Mouse (Mus musculus) hematopoietic multipotent progenitor cell, adult 10-12 weeks (in vitro differentiated cells): ENCODE measurements around the gene Kcnip3. TPM values are rescaled to one million over a fixed set of nuclear protein-coding genes. Genes with fewer than 3 reads are reported as not detected.

Source experiments
- polyA plus RNA-seq: library from polyadenylated mRNA; stranded (reverse); fragments of >175 nt; gene quantifications from 2 replicates; pipeline ENCODE4 v1.2.3, GENCODE M21; 2012; ENCODE audit warnings: low replicate concordance

Kcnip3 gene
- 1.2 and 1.7 TPM in 2 replicates for polyA plus RNA-seq

GRCm38 (mm10) chr2:127522006-127522441 lies at the start of gene Kcnip3:
TSS of gene Kcnip3 (minus strand) at chr2:127522094.

GRCm38 (mm10) chr2:127541185-127541584 lies 19.3 kb upstream of the Kcnip3 start, which contains the start of gene Prom2:
TSS of gene Prom2 (minus strand) at chr2:127541467.

GRCm38 (mm10) chr2:127444055-127444789 lies 77.7 kb downstream of the Kcnip3 start, which contains the start of gene Fahd2a:
TSS of gene Fahd2a (minus strand) at chr2:127444565.

GRCm38 (mm10) chr2:127424977-127425376 lies 96.9 kb downstream of the Kcnip3 start, which contains the start of gene Gpat2:
TSS of gene Gpat2 (plus strand) at chr2:127425199.

Other genes starting within 250 kb of the Kcnip3 start
- 70.8 and 85.4 TPM in 2 replicates for gene Dusp2, start 185.9 kb downstream of the Kcnip3 start, polyA plus RNA-seq
- 0.08 TPM in 1 of 2 replicates, not detected in the other for gene Astl, start 183.5 kb downstream of the Kcnip3 start, polyA plus RNA-seq
- not detected in 2 replicates for gene Adra2b, start 158.9 kb downstream of the Kcnip3 start, polyA plus RNA-seq
- 0.13 and 0.86 TPM in 2 replicates for gene Gpat2, start 96.9 kb downstream of the Kcnip3 start, polyA plus RNA-seq
- gene Fahd2a, start 77.5 kb downstream of the Kcnip3 start, polyA plus RNA-seq: 19.0 and 33.9 TPM in 2 replicates
- gene Prom2, start 19.4 kb upstream of the Kcnip3 start, polyA plus RNA-seq: not detected in 2 replicates
- 0.35 and 0.43 TPM in 2 replicates for gene Zfp661, start 65.0 kb upstream of the Kcnip3 start, polyA plus RNA-seq
- gene Mrps5, start 65.1 kb upstream of the Kcnip3 start, polyA plus RNA-seq: 58.9 and 78.2 TPM in 2 replicates
- gene Mal, start 134.6 kb upstream of the Kcnip3 start, polyA plus RNA-seq: 0.13 TPM in 1 of 2 replicates, not detected in the other
- 0.07 TPM in 1 of 2 replicates, not detected in the other for gene Mall, start 207.8 kb upstream of the Kcnip3 start, polyA plus RNA-seq